ENCODE assay signal across 8 mouse cellular contexts in the genomic region with DNA sequence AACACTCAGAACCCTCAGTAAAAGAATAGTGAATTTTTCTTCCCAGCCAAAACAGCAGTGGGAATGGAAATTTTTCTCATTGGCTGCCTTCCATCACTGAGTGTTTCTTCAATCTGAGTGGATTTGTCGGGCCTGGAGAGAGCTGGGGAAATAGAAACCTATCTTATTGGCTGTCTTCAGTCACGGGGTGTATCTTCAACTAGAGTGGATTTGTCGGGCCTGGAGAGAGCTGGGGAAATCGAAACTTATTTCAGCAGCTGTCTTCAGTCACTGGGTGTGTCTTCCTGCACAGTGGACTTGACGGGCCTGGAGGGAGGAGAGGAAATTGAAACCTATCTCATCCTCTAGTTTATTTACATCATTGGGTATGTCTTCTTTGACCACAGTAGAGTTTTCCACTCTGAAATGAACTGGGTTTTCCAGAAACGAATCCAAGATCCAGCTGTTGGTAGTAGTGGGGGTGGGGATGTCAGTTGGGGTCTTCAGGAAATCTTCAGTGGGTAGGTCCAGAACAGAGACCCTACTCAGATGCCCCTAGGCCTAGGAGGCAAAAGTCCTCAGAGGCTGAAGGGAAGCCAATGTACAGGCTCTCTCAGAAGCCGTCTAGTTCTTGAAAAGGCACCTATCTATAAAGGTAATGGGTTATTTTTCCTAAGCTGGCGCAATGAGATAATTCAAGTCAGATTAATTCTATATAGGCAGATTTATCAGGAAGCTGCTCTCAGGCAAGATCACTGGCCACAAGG. TPM values are rescaled to one million over a fixed set of nuclear protein-coding genes. Genes with fewer than 3 reads are reported as not detected.
DNase-seq lines count a peak whose midpoint lies in the region; ATAC-seq and TF ChIP-seq lines count a peak whose summit lies in the region.

A gene (plus strand): TSS at position 226 of the 746 bp plus-strand sequence.

- ATAC-seq in cerebellum, adult (ENCODE audit: insufficient number of reproducible peaks, low FRiP score, low TSS enrichment) = no peak
- peak; percentile 95 for ATAC-seq in Patski
- peak; percentile 94 for ATAC-seq in intestine, embryonic 15.5 days

- no peak for TF ChIP-seq CTCF in Patski (IDR thresholded peaks at IDR 0.05)

- no peaks in the 10 kb centered on the region for H3K9me3 ChIP-seq in intestine, embryonic 15.5 days
- no peaks in the 10 kb centered on the region for H3K9me3 ChIP-seq in megakaryocyte, embryonic 14.5 days

- peaks cover 4% of the 10 kb centered on the region for H3K27me3 ChIP-seq in Patski
- no peaks in the 10 kb centered on the region for H3K27me3 ChIP-seq in intestine, embryonic 15.5 days (replicated peaks)
- H3K27me3 ChIP-seq in megakaryocyte, embryonic 14.5 days (replicated peaks) = peaks cover 6% of the 10 kb centered on the region

- peak within 1 kb of the TSS; percentile 70; the same call in 1 of the 2 replicates for H3K27ac ChIP-seq in intestine, embryonic 15.5 days

- WGBS in intestine, embryonic 15.5 days = 44% methylated on average over 8 of the region's 8 CpGs

- DNase-seq in cerebellum, postnatal 10 days = peak; percentile 7 to 22
- peak; percentile 10 for DNase-seq in Patski (ENCODE audit: low read depth, low spot score)
- DNase-seq in fibroblast of lung, adult 2 months (ENCODE audit: low read depth) = peak; percentile 93
- no peak for DNase-seq in left cerebral cortex, adult 8-10 months (ENCODE audit: low spot score in 2 of 2)
- peak; percentile 47 to 72 for DNase-seq in thymus, adult 18-20 months

- POLR2A ChIA-PET in Patski (lab: Charles Lee) = interaction anchor here (0.8 kb wide), 1 partner anchor 10 kb away, joined by 3 read pairs; a partner anchor contains a TSS

- H3K4me2 ChIP-seq in intestine, embryonic 15.5 days (replicated peaks) = peak within 1 kb of the TSS; percentile 45

- no peak within 1 kb of the TSS for H3K9ac ChIP-seq in intestine, embryonic 15.5 days

- 0 out of 2 replicates have a peak within 1 kb of the TSS, but pooled peaks have one; percentile 20 for H3K4me3 ChIP-seq in intestine, embryonic 15.5 days (replicated peaks)
- peak within 1 kb of the TSS; percentile 80 for H3K4me3 ChIP-seq in megakaryocyte, embryonic 14.5 days (replicated peaks)

- no peaks in the 10 kb centered on the region for H3K4me1 ChIP-seq in intestine, embryonic 15.5 days (replicated peaks)
- peaks cover 17% of the 10 kb centered on the region for H3K4me1 ChIP-seq in megakaryocyte, embryonic 14.5 days

- no peaks in the 10 kb centered on the region for H3K36me3 ChIP-seq in intestine, embryonic 15.5 days
- peaks cover 33% of the 10 kb centered on the region for H3K36me3 ChIP-seq in megakaryocyte, embryonic 14.5 days (replicated peaks; ENCODE audit: low read length)

- in situ Hi-C loops in Patski (cut with MboI; ENCODE audit: low pct_unique_long_range_greater_than_20kb) = no loop called here

- CTCF ChIA-PET in Patski (lab: Charles Lee) = interaction anchor here (1.2 to 2.3 kb wide), 3 partner anchors 9 to 85 kb away, joined by 3 to 8 read pairs (median 3); a partner anchor contains a TSS

RNA-seq across cellular contexts. Expression of the gene that starts here (rescaled TPM):
- polyA plus RNA-seq in Patski (2021) = 83.4 TPM
- polyA plus RNA-seq in intestine, embryonic 15.5 days (2015; fragmentation: Nextera tagmentation; extraction: Ambion mirVana) = 45.6 and 48.8 TPM in 2 replicates
- 100 to 1,000 TPM in 2 of 4 experiments, 10 to 100 TPM in 2; 75.6 to 125 (median 90.7) TPM for total RNA-seq in left cerebral cortex, adult 8-10 months (2022)
- polyA plus RNA-seq in megakaryocyte, embryonic 14.5 days (2012; ENCODE audit: insufficient read depth, low replicate concordance) = 4.1 TPM in 1 of 2 replicates, not detected in the other

Comparison
In these comparisons a context has a peak if more than half of its experiments do, and no peak if none do; other contexts are left out.
1. DNase-seq: peak in cerebellum, postnatal 10 days (2 of 2), Patski (single experiment), fibroblast of lung, adult 2 months (single experiment) and thymus, adult 18-20 months (2 of 2); none in left cerebral cortex, adult 8-10 months (0 of 2).